Mouse (Mus musculus): ENCODE results near the gene Slc7a9.

DNA sequence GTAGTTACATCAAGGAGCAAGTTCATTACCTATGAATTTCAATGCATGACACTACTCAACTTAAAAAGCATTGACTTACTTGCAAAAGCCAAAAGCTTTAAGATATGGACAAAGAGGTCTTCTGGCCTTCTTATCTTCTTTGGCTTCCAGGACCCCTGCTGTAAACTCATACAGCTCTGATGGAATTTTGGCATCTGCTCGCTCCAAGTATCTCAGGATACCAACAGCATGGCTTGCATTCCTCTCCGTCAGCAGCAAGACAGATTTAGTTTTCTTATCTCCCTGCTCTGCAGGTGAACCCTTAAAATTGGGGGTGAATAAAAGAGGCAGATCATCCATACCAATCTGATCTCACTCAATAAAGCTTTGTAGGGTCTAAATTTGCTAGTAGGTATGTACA, 36.5 kb downstream of the Slc7a9 start:
- TF ChIP-seq CTCF (conservative IDR thresholded peaks at IDR 0.05; ENCODE audit: low read length) (no peak), NANOG (IDR thresholded peaks at IDR 0.05; ENCODE audit: borderline replicate concordance, low read length) (no peak)

All from E14TG2a.4 (cell line).